ENCODE assay signal across 22 mouse cellular contexts in the genomic region with DNA sequence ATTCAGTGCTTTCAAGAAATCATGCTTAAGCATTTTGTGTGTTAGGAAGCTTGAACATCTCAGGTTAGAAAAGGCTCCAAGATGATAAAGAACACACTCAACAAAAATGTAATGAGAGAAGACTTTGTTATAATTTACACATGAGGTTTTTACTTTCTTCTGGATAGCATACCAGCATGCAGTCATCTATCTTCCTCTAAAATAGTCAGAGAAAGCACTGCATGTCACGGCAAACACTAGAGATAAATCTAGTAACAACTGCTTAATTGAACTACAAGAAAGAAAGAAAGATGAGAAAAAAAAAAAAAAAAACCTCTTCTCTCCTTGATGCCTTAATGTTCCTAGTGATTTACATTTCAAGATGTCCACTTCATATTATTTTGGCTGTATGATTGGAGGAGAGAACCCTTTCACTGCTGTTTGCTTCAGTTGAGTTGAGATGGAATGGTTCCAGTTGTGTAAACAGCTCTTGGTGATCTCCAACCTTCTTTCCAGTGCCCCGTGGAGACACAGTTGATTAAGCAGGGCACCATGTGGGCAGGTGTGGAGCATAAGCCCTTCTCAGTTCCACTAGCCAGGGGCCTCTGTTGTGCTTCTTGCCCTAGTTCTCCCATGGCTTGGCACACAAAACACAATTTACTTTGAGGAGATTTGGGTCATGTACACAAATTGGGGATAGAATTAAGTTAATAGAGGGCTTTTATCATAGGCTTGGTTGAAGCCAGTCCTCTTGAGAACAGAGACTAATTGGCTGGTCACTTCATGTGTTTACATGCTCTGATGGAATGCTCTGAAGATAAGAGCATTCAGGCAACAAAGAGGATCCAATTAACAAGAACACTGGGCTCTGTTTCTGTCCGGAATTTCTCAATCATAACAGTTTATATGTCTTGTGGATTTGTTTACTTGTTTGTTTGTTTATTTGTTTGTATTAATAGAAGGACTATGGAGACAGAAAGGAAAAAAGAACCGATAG.
A peak's percentile ranks its signal among the peaks of the same experiment; 100 is the strongest.
DNase-seq lines count a peak whose midpoint lies in the region; ATAC-seq lines count a peak whose summit lies in the region.
"Had no signal": no experiment of that assay in that cellular context is flagged by ENCODE, and none has a peak within 500 bp of the region (broad histone marks: within the 10 kb centered on the region; RNA-seq: fewer than 3 reads in every experiment).

No protein-coding gene starts in this region.

- DNase-seq in cerebellum, adult 9-11 months, result peak; percentile 9
- no peak for DNase-seq in cerebellum, adult 11-12 months
- DNase-seq in neural tube, embryonic 10.5 days (ENCODE audit: extremely low spot score, low spot score), result peak; percentile 33
- DNase-seq in mesoderm, embryonic 11.5 days (ENCODE audit: low read depth, low spot score), result peak; percentile 63
- DNase-seq in spleen, adult 12 weeks (ENCODE audit: low spot score), result no peak
- DNase-seq in frontal cortex, postnatal 36 days (ENCODE audit: low spot score in 2 of 2), result no peak
- DNase-seq: adrenal gland, postnatal 36 days; heart, postnatal 4 days; kidney, adult 11 months; layer of hippocampus, adult 9-11 months; lung, embryonic 14.5 days; thymus, adult 2 months; thymus, postnatal 4 days had no signal

- 67% methylated on average over 4 of the region's 4 CpGs for WGBS in neural tube, embryonic 15.5 days

- no peak overlapping the region for H3K4me3 ChIP-seq in neural tube, embryonic 15.5 days (replicated peaks)
- H3K4me3 ChIP-seq: forebrain, embryonic 13.5 days; heart, embryonic 10.5 days; limb, embryonic 13.5 days; midbrain, embryonic 13.5 days; neural tube, embryonic 12.5 days had no signal

- H3K27me3 ChIP-seq in neural tube, embryonic 15.5 days (replicated peaks), result no peaks in the 10 kb centered on the region
- H3K27me3 ChIP-seq: forebrain, embryonic 13.5 days; limb, embryonic 13.5 days; midbrain, embryonic 13.5 days; neural tube, embryonic 12.5 days had no signal

- H3K9ac ChIP-seq in neural tube, embryonic 15.5 days (replicated peaks), result no peak overlapping the region
- H3K9ac ChIP-seq: forebrain, embryonic 13.5 days; limb, embryonic 13.5 days; liver, embryonic 14.5 days; lung, embryonic 14.5 days; midbrain, embryonic 13.5 days; neural tube, embryonic 12.5 days had no signal

- H3K36me3 ChIP-seq in neural tube, embryonic 15.5 days, result no peaks in the 10 kb centered on the region
- H3K36me3 ChIP-seq: heart, embryonic 10.5 days; limb, embryonic 13.5 days; midbrain, embryonic 13.5 days; neural tube, embryonic 12.5 days had no signal

- H3K9me3 ChIP-seq in neural tube, embryonic 15.5 days (replicated peaks), result no peaks in the 10 kb centered on the region
- H3K9me3 ChIP-seq: forebrain, embryonic 13.5 days; heart, embryonic 10.5 days; limb, embryonic 13.5 days; midbrain, embryonic 13.5 days; neural tube, embryonic 12.5 days had no signal

- no peaks in the 10 kb centered on the region for H3K4me1 ChIP-seq in neural tube, embryonic 15.5 days
- H3K4me1 ChIP-seq: forebrain, embryonic 13.5 days; heart, embryonic 10.5 days; limb, embryonic 13.5 days; midbrain, embryonic 13.5 days; neural tube, embryonic 12.5 days had no signal

- H3K27ac ChIP-seq in neural tube, embryonic 15.5 days (replicated peaks), result no peak overlapping the region
- H3K27ac ChIP-seq: forebrain, embryonic 13.5 days; heart, embryonic 10.5 days; limb, embryonic 13.5 days; liver, embryonic 14.5 days; midbrain, embryonic 13.5 days; neural tube, embryonic 12.5 days; stomach, postnatal 0 days had no signal

- ATAC-seq in neural tube, embryonic 15.5 days (ENCODE audit: low FRiP score), result no peak
- ATAC-seq: CD4-positive, CD25-positive, alpha-beta regulatory T cell, adult 4 months; forebrain, embryonic 13.5 days; midbrain, embryonic 13.5 days had no signal

- H3K4me2 ChIP-seq in neural tube, embryonic 15.5 days, result no peak overlapping the region
- H3K4me2 ChIP-seq: forebrain, embryonic 13.5 days; limb, embryonic 13.5 days; lung, embryonic 14.5 days; midbrain, embryonic 13.5 days; neural tube, embryonic 12.5 days had no signal

Comparison
In these comparisons a context has a peak if more than half of its experiments do, and no peak if none do; other contexts are left out.
1. DNase-seq: peak in cerebellum, adult 9-11 months (single experiment), neural tube, embryonic 10.5 days (single experiment) and mesoderm, embryonic 11.5 days (single experiment); none in cerebellum, adult 11-12 months (single experiment), spleen, adult 12 weeks (single experiment) and frontal cortex, postnatal 36 days (0 of 2).